Mouse (Mus musculus): ENCODE measurements at regions not wholly inside any gene's neighbourhood (a gene's known extent, or its start where the extent isn't known, plus 50 kb on each side); places are given as distances from the start of the nearest gene placed in this dataset.
A peak's percentile ranks its signal among the peaks of the same experiment; 100 is the strongest.

DNA sequence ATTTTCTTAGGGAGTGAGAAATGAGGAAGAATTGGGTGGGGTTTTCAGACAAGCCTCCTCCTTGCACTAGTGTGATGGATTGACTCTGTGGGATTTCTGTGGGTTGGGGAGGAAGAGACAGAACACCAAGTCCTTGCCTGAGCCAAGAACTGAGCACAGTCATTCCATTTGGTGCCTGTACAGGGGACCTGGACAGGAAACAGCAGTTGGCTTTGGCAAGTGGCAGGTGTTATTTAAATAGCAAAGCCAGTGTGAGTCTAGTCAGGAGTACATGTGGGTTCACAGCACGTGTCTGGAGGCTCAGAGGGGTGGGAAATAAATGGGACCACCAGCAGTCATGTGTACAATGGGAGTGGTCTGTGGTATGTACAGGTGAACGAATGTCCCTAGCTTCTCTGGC, 341.0 kb upstream of the Auts2 start:
- no peak for DNase-seq

DNA sequence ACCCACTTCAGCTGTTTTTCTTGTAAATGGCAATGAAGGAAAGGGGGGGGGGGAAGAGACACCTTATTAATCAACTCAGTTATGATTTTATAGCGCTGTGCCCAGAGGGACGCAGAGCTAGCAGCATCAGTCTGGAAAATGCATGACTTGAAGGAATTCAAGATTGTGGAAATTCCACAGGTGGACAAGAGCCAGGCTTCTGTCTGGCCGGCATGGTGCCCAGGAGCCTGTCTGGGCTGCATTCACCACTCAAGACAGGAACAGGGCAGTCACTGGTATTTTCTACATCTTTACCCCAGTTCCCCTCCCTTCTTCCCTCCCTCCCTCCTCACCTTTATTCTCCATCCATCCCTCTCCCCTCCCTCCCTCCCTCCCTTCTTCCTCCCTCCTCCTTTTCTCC, 339.1 kb upstream of the Auts2 start:
- DNase-seq, result no peak

DNA sequence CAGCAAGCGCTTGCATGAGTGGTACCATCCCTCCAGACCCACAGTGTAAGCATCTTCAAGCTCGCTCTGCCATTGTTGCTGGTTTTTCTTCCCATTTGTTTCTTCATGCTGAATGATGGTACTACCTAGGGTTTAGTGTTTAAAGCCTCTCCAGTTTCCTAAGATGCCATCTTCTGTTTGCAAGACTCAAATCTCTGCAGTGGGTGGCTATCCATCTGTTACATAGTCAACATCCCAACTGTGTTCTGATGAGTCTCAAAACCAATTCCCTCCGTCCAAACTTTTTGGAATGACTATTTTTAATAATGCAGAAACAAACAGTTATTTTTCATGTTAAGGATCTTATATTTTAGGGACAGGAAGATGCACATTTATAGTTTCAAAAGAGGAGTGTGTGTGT, 338.0 kb upstream of the Auts2 start:
- DNase-seq, result no peak

DNA sequence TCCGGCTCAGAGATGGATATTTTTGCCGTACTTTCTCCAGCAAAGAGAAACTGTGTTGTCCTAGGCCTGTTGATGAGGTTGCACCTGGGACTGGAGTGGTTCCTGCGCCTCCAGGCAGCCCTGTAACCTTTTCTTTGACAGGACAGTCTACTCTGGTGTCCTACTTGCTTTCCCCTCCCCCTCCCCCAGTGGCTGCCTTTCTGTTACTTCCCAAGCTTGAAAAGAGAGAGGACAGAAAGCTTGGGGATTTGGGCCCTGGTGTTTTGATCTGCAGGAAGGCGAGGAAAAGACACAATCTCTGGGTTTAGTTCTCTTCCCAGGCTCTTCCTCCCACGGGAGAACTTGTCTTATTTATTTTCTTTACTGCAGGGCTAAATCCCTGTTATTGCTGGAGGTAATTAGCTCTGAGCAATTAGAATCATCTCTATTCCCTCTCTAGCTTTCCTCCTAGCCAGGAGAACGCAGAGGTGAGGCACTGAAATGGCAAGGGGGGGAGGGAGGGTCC, 333.2 kb upstream of the Auts2 start:
- peak; percentile 28 for DNase-seq

DNA sequence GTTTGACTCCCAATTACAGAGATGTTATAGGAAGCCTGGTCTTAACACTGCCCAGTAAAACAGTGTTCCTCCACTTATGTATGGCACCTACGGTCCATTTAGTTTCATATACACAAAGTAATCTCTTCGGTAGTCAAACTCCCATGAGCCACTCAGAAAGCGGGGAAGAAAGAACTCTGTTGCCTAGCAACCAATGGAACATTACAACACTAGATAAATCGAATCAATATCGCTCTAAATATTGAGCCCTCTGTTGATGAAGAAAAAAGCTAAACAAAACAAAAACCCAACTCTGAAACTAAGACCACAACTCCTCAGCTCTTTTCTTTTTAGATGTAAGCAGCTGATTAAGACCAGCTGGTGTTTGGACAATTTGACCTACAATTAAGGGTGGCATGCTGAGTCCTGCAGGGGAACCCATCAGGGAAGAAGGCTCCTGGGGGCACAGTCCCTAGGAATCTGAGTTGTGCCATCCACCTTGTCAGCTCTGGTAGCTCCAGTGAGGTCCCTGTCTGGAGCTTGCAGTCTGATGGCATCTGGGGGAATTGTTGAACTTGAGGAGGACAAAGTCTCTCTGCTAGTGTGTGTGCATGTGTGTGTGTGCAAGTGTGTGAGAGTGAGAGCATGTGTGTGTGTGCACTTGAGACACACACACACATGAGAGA, 315.8 kb upstream of the Auts2 start:
- no peak for DNase-seq

DNA sequence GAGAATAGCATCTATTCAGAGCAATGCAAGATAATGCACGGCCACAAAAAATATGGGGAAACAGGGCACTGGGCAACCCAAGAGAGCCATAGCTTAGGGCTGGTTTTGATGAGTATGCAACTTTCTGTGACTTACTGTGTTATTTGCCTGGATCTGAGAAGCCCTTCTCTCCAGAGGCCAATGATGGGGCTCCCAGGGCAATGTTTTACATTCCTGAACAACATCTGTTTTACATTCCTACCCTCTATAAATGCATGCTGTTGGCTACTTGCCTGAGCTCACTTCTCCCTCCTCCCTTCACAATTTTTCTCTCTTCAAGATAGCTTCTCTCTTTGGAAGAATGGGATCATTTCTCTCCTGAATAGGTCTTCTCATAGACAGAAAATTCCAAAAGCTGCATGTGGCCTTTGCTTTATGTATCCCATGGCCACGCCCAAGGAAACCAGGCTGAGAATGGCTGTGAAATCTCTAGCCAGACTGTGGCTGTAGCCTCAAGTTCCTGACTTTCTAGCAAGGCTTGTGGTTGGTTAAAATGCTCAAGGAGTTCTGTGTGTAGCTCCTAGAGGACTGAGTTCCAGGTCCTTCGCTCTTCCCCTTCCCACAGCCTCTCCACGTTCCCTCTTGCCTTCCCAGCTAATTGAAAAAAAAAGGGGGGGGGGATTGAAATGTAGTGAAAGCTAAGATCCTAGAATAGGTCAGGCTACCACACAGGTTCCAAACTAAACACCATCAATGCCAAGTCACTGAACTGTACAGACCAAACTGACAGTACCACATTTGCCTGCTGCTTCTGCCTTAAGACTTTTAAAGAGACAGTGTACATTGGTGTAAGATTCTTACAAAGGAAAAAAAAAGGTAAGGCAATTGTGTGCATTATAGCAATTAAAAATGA, 312.7 kb upstream of the Auts2 start:
- DNase-seq, result peak; percentile 70

DNA sequence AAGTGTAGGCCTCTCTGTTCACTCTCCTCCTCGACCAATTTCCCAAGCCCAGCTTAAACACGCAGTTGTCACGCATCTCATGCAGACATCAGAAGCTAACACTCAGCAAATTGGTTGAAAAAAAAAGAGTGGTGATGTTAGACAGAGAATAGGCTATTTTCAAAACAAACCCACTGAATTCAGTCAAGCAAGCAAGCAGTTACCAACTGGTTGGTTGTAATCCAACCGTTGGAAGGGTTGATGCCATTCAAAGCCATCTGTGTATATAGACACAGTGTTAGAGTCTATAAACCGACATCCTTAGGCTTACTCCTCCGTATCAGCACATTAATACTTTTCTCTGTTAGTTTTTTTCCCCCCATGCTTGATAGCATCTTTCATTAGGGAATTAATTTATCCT, 307.6 kb upstream of the Auts2 start:
- DNase-seq, result no peak

DNA sequence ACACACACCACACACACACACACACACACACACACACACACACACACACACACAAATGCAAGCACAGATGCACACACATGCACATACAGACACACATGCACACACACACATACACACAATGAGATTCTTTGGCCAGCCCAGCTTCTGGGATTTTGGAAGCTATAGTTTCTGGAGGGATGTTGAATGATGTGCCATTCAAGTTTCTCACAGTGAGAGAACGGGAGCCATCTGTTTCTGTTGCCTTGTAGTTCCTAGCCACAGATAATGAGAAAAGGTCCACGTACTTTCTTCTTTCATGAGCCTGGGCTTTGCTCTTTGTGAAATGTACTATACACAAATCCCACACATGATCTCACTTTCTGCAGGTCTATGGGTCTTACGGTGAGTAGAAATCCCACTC, 304.9 kb upstream of the Auts2 start:
- DNase-seq, result no peak

DNA sequence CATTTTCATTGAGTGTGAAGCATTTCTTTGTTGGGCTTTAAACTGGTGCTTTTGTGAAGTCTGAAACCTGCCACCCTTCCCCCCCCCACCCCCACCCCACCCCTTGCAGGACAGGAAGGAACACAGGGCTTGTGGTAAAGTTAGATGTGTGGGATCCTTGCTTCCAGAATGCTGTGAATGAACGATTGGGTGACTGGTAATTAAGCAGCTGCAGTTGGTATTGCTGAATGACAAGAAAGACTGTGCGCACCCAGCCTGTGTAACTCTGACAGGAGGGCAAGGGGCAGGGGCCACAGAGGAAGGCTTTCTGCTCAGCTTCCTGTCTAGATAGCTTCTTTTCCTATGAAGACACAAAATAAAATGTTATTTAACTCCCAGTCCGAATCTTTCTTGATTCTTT, 300.1 kb upstream of the Auts2 start:
- DNase-seq, result peak; percentile 17

DNA sequence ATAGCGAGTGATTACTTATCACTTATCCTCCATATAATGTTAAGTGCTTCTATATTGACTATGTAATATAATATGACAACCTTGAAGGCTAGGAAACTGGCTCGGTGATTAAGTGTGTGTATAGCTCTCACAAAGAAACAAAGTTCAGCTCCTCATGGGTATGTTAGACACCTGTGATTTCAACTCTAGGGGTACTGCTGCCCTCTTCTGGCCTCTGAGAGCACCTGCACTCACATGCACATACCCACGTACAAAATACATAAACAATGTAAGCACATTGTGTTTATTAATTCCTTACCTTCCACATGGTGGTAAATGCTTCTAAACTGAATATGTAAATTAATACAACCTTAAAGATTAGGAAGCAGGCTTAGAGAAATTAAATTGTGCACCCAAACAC, 298.6 kb upstream of the Auts2 start:
- DNase-seq, result no peak

DNA sequence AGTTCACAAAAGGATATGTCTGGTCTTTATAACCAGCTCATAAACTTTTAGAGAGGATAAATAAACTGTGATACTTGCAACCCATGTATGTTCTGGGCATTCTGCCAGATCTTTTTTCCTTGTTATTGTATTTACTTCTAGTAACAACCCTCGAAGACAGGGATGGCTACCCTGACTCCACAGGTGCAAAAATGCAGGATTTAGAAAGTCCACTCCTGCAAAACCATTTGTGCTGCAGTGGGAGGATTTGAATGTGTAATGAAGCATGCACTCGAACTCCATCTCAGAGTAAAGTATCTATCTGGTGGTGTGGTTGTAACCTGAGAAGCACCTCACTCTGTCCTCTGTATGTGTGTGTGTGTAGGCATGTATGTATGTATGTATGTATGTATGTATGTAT, 294.3 kb upstream of the Auts2 start:
- no peak for DNase-seq

DNA sequence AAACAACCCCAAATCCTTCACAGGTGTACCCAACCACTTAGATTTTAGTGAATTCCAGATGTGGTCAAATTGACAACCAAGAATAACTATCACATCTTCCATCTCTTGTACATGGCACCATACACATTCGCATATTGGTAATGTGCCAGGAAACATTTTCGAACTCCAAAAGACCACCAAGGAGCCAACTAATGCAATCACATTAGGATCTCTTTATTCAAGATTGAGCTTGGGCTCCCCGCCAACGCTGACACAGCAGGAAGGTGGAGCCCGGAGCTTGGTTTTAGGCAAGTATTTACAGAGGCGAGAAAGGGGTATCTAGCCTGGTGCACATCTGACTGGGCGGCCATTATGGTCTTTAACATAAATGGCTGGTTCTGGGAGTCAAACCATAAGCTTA, 285.8 kb upstream of the Auts2 start:
- no peak for DNase-seq

DNA sequence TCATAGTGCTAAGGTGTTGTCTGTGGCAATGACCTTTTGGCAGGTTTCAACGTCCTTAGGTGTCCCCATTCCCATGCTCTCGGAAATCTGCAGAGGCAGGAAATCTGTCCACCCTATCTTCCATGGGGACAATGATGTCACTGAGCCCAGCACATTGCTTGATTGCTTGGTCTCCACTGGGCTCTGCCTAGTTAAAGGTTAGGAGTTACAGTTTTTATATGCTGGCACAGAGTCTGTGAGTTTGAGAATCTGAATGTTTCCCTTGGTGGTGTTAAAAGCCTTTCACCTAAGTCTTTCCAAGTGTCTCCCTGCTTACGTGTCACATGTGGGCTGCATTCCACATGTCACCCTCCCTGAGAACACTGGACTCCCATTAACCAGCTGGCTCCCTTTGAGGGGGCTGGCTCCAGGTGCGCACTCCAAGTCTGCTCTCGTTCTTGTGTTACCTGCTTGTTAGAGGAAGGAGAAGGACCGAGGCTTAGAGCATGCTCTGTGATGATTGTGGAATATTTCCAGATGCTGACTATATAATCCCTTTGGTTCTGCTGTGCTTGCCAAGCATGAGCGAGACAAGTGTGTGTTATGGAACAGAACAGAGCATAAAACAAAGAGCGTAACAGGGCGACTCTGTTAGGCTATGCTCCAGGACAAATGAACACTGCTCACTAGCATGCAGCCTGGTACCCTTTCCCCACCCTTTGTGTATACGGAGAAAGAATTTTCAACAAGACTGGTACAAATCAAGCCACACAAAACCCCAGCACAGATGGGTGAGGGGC, 284.6 kb upstream of the Auts2 start:
- DNase-seq, result no peak

DNA sequence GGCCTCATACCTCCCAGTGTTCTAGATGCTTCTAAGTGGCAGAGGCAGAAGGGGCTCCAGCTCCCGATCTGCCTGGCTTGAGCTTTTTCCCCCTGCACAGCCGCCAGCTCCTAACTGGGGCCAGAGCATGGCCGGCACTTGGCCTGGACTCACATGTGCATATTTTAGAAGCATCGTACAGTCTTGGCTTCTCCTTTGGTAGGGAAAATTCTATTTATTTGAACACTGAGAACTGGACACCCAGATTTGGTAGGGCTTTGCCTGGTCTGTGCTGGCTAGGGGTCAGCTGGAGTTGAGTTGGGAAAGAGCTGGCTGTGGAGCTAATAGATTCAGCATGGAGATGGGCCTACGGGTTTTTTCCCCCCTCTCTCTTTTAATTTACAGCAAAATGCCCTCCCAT, 282.9 kb upstream of the Auts2 start:
- no peak for DNase-seq

DNA sequence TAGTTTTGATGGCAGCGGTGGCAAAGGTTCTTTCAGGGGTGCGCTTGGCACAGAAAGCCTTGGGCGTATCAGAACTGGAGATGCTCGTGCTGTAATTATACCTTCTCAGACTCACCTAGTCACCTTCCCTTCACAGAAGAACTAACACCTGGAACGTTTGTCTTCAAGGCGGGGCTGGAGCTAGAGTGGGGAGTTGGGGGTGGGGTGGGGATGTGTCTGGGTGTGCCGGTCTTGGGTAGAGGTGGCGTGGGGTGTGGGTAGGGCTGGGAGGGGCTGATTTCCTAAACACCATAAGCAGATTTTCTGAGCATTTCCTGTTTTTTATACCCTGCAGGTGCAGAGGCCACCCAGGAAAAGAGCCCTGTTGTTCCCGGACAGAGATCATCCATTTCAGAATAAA, 274.5 kb upstream of the Auts2 start:
- no peak for DNase-seq

DNA sequence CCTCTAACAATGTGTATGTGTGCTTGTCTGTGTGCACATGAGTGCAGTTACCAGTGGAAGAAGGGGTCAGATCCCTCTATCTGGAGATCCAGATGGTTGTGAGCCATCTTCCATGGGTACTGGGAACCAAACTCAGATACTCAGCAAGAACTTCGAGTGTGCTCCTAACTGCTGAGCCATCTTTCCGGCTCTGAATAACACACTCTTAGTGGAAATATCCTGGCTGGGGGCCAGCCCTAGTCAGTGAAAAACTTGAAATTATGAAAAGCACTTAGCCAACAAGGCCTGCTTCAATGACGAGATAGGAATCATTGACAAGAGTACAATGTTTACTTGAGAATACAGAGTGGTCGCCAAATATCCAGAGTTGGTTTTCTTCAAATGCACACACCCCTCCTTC, 266.0 kb upstream of the Auts2 start:
- no peak for DNase-seq

DNA sequence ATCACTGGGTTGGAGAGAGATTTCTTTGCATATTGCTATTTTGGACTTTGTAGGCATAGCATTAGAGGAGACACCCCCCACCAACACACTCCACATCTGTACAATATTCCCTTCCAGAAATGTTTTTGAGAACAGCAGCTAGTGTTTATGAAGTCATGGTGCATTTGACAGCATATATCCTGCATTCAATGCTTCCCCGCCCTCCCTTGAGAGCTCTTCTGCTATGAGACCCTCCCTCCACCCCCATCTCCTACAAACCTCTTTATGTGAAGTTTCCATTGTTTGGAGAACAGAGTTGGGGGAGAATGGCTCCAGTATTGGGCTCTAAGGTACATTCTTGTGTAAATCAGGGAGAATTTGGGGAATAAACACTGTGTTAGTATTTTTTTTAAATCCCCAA, 252.9 kb upstream of the Auts2 start:
- DNase-seq, result no peak

DNA sequence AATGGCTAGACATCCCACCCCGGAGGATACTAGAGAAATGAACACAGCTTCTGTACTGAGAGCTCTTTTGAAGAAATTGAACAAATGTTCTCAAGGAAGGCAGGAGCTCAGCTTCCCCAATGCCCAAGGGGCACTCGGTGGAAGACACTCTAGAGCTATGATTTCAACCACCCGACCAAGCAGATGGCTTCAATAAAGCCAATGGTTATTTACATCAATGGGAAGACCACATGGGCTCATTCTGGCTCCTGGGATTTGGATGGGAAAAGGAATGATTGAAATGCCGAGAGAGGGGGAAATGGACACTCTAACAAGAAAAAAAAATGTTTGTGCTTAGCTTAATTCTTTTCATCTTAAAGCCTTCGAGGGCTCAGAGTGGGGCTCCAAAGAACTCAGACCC, 249.3 kb upstream of the Auts2 start:
- peak; percentile 37 for DNase-seq

DNA sequence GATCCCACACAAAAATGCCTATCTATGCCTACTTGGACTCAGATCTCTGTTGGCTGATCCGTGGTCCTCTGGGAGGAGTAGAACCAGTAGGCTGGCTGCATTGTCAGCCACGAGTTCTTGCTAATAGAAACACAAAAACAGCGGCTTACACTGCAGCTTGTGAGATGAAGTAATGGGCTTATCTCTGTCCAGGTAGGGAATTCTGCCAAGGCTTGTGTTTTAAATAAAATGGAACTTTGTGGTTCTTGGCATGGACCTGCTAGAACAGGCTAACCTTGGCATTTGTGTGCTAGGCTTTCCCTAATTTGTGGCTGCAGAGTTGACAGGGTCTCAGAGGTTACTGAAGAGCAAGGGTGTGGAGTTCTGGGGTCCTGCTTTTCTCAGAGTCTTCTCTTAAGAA, 242.1 kb upstream of the Auts2 start:
- DNase-seq, result no peak

DNA sequence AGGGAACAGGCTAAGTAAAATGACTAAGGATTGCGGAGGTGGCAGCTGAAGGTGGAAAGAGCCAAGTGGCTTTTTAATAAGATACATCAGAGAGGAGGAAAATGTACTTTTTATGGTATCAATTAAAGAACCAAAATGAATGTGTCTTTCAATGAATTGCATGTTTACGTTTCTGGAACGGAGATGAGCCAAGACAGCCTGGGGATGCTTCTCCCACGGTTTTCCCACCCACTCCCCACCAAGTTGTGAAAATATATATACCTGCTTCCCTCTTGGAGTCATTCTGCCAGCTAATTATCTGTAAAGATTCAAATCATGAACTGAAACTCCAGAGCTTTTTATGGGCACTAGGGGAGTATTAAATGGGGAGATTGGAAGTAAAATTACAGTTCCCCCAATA, 241.6 kb upstream of the Auts2 start:
- DNase-seq, result no peak

DNA sequence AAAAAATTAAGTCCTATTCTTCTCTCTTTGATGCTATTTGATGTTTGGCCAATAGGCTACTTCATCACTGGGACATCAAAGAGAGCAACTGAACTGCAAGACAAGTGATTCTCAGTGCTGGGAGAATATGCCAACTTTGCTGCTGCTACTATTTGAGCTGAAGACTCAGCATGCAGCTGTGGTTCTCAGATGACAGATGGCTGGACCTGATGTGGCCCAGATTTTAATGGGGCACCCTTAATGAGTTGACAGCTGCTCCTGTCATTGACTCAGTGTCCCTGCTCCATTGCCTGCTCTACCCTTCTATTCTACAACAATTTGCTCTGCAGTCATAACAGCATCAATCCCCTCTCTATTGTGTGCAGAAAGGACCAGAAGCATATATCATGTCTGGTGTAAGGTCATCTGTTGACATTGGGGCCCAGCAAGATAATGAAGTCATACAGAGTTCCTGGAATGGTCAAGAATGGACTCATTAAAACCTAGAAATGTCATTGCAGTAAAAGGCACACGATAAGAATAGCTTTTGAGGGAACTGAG, 231.1 kb upstream of the Auts2 start:
- no peak for DNase-seq

DNA sequence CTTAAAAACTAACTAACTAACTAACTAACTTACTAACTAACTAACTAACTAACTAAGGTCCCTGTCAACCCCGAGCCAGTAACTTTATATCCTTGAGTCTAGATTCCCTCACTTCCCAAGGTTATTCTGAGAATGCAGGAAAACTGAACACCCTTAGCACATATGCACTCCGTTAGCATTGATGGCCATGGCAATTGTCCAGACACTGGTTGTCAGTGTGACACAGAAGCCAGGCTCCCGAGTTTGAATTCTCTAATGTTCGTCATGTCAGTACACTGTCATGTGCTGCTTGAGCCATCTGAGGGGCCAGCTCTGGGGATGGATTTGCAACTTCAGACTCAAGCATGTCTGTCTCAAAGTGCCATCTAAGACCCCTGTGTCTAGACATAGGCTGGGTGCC, 217.3 kb upstream of the Auts2 start:
- no peak for DNase-seq

DNA sequence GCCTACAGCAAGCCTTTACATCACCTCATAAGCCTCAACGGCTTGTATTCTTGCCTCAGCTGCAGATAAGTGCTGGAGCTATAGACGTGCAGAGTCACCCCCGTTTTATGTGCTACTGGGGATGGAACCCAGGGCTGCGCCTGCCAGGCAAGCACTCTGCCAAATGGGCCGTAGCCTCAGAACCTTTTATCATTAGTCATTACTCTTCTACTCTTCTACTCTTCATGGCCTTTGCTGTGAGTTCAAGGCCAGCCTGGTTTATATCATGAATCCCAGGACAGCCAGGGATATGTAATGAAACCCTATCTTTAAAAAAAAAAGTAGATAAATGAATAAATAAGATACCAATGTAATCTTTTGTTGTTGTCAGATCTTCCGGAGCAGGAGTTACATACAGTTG, 216.6 kb upstream of the Auts2 start:
- DNase-seq, result no peak
